Mouse (Mus musculus): ENCODE results near the gene Vmn1r42. TPM values are rescaled to one million over a fixed set of nuclear protein-coding genes. Genes with fewer than 3 reads are reported as not detected.
"Not testable (repeated sequence)": the region's sequence is repeated elsewhere in the genome, so short reads cannot be mapped to it uniquely, and the experiment has no call there.

Gene Vmn1r42
- not detected in 2 replicates for polyA plus RNA-seq (2014; fragmentation: Nextera tagmentation; extraction: Ambion mirVana)

DNA sequence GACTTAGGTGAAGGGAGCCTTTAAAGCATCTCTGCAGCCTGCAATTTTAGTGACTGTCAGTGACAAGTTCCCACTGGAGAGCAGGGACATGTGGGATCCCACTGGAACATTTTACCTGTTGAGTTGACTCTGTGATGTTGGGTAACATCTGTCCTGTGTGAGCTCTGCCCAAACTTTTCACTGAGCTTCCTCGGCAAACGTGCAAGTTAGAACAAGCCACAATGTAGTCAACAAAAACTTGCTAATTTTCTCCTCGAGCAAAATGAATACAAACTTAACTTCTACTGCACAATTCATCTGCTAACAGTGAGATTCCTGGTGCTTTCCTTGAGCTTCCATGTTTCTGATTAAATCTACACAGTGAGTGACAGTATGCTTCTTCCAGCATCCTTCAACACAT is at the start of gene Vmn1r42, which contains the start of gene Vmn1r43:
Gene Vmn1r42, minus strand, starts transcription at position 101 of the 400 bp plus-strand sequence.
Gene Vmn1r43, minus strand, starts transcription at position 101 of the 400 bp plus-strand sequence.
- H3K4me2 ChIP-seq (ENCODE audit: low read depth, severe bottlenecking); H3K4me1 ChIP-seq (ENCODE audit: control insufficient read depth, insufficient read depth, low read length); H3K27ac ChIP-seq (replicated peaks; ENCODE audit: low read depth, low read length); H3K9ac ChIP-seq (ENCODE audit: low read length); H3K36me3 ChIP-seq (ENCODE audit: control insufficient read depth, insufficient read depth, low read length); H3K9me3 ChIP-seq (ENCODE audit: control insufficient read depth, low read length); DNase-seq (ENCODE audit: low spot score); H3K4me3 ChIP-seq (ENCODE audit: low read depth, low read length); H3K27me3 ChIP-seq (ENCODE audit: control insufficient read depth, insufficient read depth, low read length); ATAC-seq (ENCODE audit: insufficient number of reproducible peaks, low FRiP score, low TSS enrichment, low read depth): not testable (repeated sequence)
- 79% methylated on average over 3 of the region's 3 CpGs for WGBS

DNA sequence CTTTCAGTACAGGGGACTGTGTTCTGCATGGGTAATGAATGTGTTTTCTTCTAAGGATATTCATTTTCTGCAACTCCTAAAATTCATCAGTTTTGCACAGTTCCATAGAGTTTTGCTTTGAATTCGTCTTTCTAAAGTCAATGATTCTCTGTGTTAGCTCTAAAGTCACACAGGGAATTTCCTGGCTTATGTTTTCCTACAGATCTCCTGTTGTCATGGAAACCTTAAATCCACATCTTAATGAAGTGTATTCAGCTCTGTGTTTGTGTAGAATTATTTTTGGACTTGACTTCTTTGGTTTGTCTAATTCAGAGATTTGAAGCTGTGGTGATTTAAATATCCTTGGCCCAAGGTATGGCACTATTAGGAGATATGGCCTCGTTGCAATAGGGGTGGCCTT is 7.6 kb upstream of the Vmn1r42 start:
- no peak for DNase-seq (ENCODE audit: low spot score)
- 62% methylated on average over 2 of the region's 2 CpGs for whole genome bisulfite sequencing
- Histone ChIP-seq H3K27ac (replicated peaks; ENCODE audit: low read depth, low read length) (no peak overlapping the region), H3K27me3 (ENCODE audit: control insufficient read depth, insufficient read depth, low read length) (no peaks in the 10 kb centered on the region), H3K4me1 (ENCODE audit: control insufficient read depth, insufficient read depth, low read length) (no peaks in the 10 kb centered on the region), H3K9ac (ENCODE audit: low read length) (no peak overlapping the region), H3K36me3 (ENCODE audit: control insufficient read depth, insufficient read depth, low read length) (no peaks in the 10 kb centered on the region), H3K4me2 (ENCODE audit: low read depth, severe bottlenecking) (no peak overlapping the region), H3K4me3 (ENCODE audit: low read depth, low read length) (no peak overlapping the region), H3K9me3 (ENCODE audit: control insufficient read depth, low read length) (no peaks in the 10 kb centered on the region)
- ATAC-seq (ENCODE audit: insufficient number of reproducible peaks, low FRiP score, low TSS enrichment, low read depth) = no peak

DNA sequence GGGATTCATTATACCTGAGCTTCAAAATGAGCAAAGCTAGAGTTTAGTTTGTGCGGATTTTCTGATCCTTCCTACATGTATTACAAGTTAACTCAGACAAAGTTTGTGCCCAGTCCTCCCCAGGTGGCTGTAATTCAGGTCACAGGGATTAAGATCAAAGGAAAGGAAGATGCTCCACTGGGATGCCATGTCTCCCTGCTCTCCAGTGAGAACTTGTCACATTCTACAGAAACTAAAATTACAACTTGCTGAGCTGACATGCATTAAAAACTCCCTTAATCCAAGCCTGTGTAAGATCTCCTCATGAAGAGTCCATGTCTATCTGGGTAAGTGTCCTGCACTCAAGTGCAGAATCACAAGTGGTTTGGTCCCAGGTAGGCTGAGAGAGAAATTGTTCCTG is 7.1 kb upstream of the Vmn1r42 start, which contains the start of gene Vmn1r44:
Gene Vmn1r44, plus strand, starts transcription at position 301 of the 400 bp plus-strand sequence.
- Histone ChIP-seq H3K9ac (ENCODE audit: low read length) (no peak within 1 kb of the TSS), H3K27ac (replicated peaks; ENCODE audit: low read depth, low read length) (no peak within 1 kb of the TSS), H3K4me1 (ENCODE audit: control insufficient read depth, insufficient read depth, low read length) (no peaks in the 10 kb centered on the region), H3K4me2 (ENCODE audit: low read depth, severe bottlenecking) (no peak within 1 kb of the TSS), H3K4me3 (ENCODE audit: low read depth, low read length) (no peak within 1 kb of the TSS), H3K36me3 (ENCODE audit: control insufficient read depth, insufficient read depth, low read length) (no peaks in the 10 kb centered on the region), H3K9me3 (ENCODE audit: control insufficient read depth, low read length) (no peaks in the 10 kb centered on the region), H3K27me3 (ENCODE audit: control insufficient read depth, insufficient read depth, low read length) (no peaks in the 10 kb centered on the region)
- 87% methylated on average over 1 of the region's 1 CpGs for WGBS
- DNase-seq (ENCODE audit: low spot score) = no peak
- ATAC-seq (ENCODE audit: insufficient number of reproducible peaks, low FRiP score, low TSS enrichment, low read depth) = no peak

DNA sequence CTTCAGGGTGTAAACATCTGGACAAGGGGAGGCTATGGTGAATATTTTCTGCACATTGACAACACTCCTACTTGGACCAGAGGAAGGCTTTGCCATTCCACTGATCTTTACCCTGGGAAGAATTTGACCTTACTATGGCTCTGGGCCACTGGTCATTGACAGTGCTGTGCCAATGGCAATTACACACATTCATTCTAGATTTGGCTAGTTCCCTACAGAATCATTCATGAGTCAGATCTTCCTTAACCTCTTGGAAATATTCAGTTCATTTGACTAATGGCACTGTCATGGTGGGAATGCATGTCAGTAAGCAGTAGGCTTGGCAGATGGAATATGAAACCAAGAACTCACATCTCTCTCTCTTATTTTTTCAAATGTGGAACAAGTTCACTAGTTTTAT is 4.7 kb upstream of the Vmn1r42 start:
- no peaks in the 10 kb centered on the region for H3K27me3 ChIP-seq (ENCODE audit: control insufficient read depth, insufficient read depth, low read length)
- no peak overlapping the region for H3K27ac ChIP-seq (replicated peaks; ENCODE audit: low read depth, low read length)
- no peaks in the 10 kb centered on the region for H3K36me3 ChIP-seq (ENCODE audit: control insufficient read depth, insufficient read depth, low read length)
- H3K4me1 ChIP-seq (ENCODE audit: control insufficient read depth, insufficient read depth, low read length) = no peaks in the 10 kb centered on the region
- H3K4me2 ChIP-seq (ENCODE audit: low read depth, severe bottlenecking) = no peak overlapping the region
- DNase-seq (ENCODE audit: low spot score) = no peak
- H3K9ac ChIP-seq (ENCODE audit: low read length) = no peak overlapping the region
- no peak for ATAC-seq (ENCODE audit: insufficient number of reproducible peaks, low FRiP score, low TSS enrichment, low read depth)
- no peak overlapping the region for H3K4me3 ChIP-seq (ENCODE audit: low read depth, low read length)
- H3K9me3 ChIP-seq (ENCODE audit: control insufficient read depth, low read length) = no peaks in the 10 kb centered on the region

DNA sequence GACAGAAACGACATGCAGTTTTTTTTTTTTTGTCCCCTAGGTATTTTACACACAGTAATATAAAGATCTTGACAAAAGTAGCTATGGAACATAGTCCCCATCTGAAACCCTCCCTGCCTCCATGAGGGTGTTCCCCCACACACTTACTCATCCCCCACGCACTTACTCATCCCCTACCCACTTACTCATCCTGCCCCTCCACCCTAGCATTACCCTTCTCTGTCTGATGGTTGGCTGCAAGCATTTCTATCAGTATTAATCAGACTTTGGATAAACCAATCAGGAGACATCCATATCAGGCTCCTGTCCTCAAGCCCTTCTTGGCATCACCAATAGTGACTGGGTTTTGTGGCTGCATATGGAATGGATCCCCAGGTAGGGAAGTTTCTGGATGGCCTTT is 750 bp upstream of the Vmn1r42 start:
- 87% methylated on average over 2 of the region's 2 CpGs for WGBS
- no peaks in the 10 kb centered on the region for H3K9me3 ChIP-seq (ENCODE audit: control insufficient read depth, low read length)

DNA sequence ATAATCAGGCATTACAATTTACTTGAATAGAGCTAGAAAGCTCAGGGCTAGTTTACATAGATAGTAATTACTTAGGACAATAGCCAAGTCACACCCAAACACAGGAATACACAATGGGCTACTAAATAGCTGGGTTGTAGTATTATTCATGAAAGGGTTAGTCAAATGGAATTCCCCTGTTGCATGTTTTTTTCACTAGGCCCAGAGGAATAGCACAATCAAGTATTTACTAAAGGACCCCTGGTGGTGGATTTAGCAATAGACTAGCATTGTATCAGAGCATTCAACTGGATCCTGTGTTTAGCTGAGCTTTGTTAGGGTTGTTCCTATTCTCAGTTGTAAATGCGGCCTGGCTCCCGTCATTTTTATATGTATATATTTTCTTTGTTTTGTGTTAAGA is 8.2 kb downstream of the Vmn1r42 start:
- Histone ChIP-seq H3K4me2 (ENCODE audit: low read depth, severe bottlenecking) (no peak overlapping the region), H3K27ac (replicated peaks; ENCODE audit: low read depth, low read length) (no peak overlapping the region), H3K4me1 (ENCODE audit: control insufficient read depth, insufficient read depth, low read length) (no peaks in the 10 kb centered on the region), H3K9me3 (ENCODE audit: control insufficient read depth, low read length) (no peaks in the 10 kb centered on the region; the same call in 1 of the 2 replicates), H3K36me3 (ENCODE audit: control insufficient read depth, insufficient read depth, low read length) (no peaks in the 10 kb centered on the region), H3K27me3 (ENCODE audit: control insufficient read depth, insufficient read depth, low read length) (no peaks in the 10 kb centered on the region), H3K9ac (ENCODE audit: low read length) (no peak overlapping the region), H3K4me3 (ENCODE audit: low read depth, low read length) (no peak overlapping the region)
- 94% methylated on average over 2 of the region's 2 CpGs for WGBS
- no peak for DNase-seq (ENCODE audit: low spot score)
- no peak for ATAC-seq (ENCODE audit: insufficient number of reproducible peaks, low FRiP score, low TSS enrichment, low read depth)

More for the DNA sequence above, 750 bp upstream of the Vmn1r42 start:
- H3K4me2 ChIP-seq (ENCODE audit: low read depth, severe bottlenecking) = no peak overlapping the region
- DNase-seq (ENCODE audit: low spot score) (no peak), ATAC-seq (ENCODE audit: insufficient number of reproducible peaks, low FRiP score, low TSS enrichment, low read depth) (no peak)
- no peaks in the 10 kb centered on the region for H3K27me3 ChIP-seq (ENCODE audit: control insufficient read depth, insufficient read depth, low read length)
- H3K27ac ChIP-seq (replicated peaks; ENCODE audit: low read depth, low read length) = no peak overlapping the region
- H3K36me3 ChIP-seq (ENCODE audit: control insufficient read depth, insufficient read depth, low read length) = no peaks in the 10 kb centered on the region
- H3K4me3 ChIP-seq (ENCODE audit: low read depth, low read length) = no peak overlapping the region
- no peaks in the 10 kb centered on the region for H3K4me1 ChIP-seq (ENCODE audit: control insufficient read depth, insufficient read depth, low read length)
- no peak overlapping the region for H3K9ac ChIP-seq (ENCODE audit: low read length)

DNA sequence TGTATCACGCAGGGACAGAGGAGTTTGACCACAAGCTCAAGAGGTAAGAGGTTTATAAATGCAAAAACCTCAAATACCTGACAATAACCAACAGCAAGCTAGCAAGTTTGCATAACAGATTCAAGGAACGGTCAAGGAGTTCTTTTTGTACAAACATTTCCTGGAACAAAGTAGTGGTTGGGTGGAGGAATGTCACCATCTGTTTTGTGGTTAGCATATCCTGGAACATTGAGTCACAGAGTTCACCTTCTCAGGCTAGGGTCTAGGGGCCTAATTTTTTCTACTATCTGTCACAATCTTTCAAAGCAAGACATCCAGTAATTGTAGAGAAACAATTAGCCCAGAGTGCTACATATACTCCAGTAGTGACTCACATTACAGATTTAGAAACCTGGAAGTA is 8.9 kb downstream of the Vmn1r42 start:
- Histone ChIP-seq H3K27ac (replicated peaks; ENCODE audit: low read depth, low read length) (no peak overlapping the region), H3K4me2 (ENCODE audit: low read depth, severe bottlenecking) (no peak overlapping the region), H3K36me3 (ENCODE audit: control insufficient read depth, insufficient read depth, low read length) (no peaks in the 10 kb centered on the region), H3K4me3 (ENCODE audit: low read depth, low read length) (no peak overlapping the region), H3K27me3 (ENCODE audit: control insufficient read depth, insufficient read depth, low read length) (no peaks in the 10 kb centered on the region), H3K9me3 (ENCODE audit: control insufficient read depth, low read length) (peaks cover under 1% of the 10 kb centered on the region; the same call in 1 of the 2 replicates), H3K9ac (ENCODE audit: low read length) (no peak overlapping the region), H3K4me1 (ENCODE audit: control insufficient read depth, insufficient read depth, low read length) (no peaks in the 10 kb centered on the region)
- WGBS = 93% methylated on average over 2 of the region's 2 CpGs
- ATAC-seq (ENCODE audit: insufficient number of reproducible peaks, low FRiP score, low TSS enrichment, low read depth) (no peak), DNase-seq (ENCODE audit: low spot score) (no peak)

DNA sequence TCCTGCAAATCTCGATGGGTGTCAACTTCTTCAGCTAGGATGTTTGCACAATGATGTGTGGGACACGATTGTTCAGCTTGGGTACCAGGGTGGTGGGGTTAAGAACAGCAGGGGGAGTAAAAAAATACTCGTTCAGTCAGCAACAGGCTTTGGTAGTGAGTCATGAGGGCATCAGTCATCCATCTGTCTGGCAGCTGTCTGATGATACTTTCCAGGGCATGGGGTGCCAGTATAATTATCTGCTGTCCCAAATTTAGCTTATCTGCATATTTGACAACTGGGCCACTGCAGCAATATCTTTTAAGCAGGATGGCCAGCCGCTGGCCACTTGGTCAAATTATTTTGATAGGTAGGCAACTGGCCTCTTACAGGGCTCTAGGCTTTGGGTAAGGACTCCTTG is 12.4 kb downstream of the Vmn1r42 start:
- ATAC-seq (ENCODE audit: insufficient number of reproducible peaks, low FRiP score, low TSS enrichment, low read depth) (no peak), DNase-seq (ENCODE audit: low spot score) (no peak)
- H3K27ac ChIP-seq (replicated peaks; ENCODE audit: low read depth, low read length) = no peak overlapping the region
- 75% methylated on average over 4 of the region's 4 CpGs for WGBS
- no peak overlapping the region for H3K4me2 ChIP-seq (ENCODE audit: low read depth, severe bottlenecking)
- no peaks in the 10 kb centered on the region for H3K4me1 ChIP-seq (ENCODE audit: control insufficient read depth, insufficient read depth, low read length)
- H3K9me3 ChIP-seq (ENCODE audit: control insufficient read depth, low read length) = peaks cover 2% of the 10 kb centered on the region; the same call in 1 of the 2 replicates
- H3K27me3 ChIP-seq (ENCODE audit: control insufficient read depth, insufficient read depth, low read length) = no peaks in the 10 kb centered on the region
- H3K4me3 ChIP-seq (ENCODE audit: low read depth, low read length) = no peak overlapping the region
- H3K9ac ChIP-seq (ENCODE audit: low read length) = no peak overlapping the region
- H3K36me3 ChIP-seq (ENCODE audit: control insufficient read depth, insufficient read depth, low read length) = no peaks in the 10 kb centered on the region

DNA sequence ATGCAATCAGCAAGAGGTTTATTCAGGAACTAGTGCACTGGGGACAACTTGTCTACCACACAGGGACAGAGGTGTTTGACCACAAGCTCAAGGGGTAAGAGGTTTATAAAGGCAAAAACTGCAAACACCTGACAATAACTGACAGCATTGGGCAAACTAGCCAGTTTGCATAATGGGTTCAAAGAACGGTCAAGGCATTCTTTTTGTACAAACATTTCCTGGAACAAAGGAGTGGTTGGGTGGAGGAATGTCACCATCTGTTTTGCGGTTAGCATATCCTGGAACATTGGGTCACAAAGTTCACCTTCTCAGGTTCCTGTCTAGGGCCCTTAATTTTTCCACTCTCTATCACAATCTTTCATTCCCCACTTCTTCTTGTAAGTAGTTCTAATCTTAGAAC is 16.4 kb downstream of the Vmn1r42 start:
- H3K4me1 ChIP-seq (ENCODE audit: control insufficient read depth, insufficient read depth, low read length) = no peaks in the 10 kb centered on the region
- no peak overlapping the region for H3K9ac ChIP-seq (ENCODE audit: low read length)
- H3K9me3 ChIP-seq (ENCODE audit: control insufficient read depth, low read length) = peaks cover 5% of the 10 kb centered on the region; the same call in 1 of the 2 replicates
- H3K4me2 ChIP-seq (ENCODE audit: low read depth, severe bottlenecking) = no peak overlapping the region
- DNase-seq (ENCODE audit: low spot score) (no peak), ATAC-seq (ENCODE audit: insufficient number of reproducible peaks, low FRiP score, low TSS enrichment, low read depth) (no peak)
- H3K27ac ChIP-seq (replicated peaks; ENCODE audit: low read depth, low read length) = no peak overlapping the region
- H3K36me3 ChIP-seq (ENCODE audit: control insufficient read depth, insufficient read depth, low read length) = no peaks in the 10 kb centered on the region
- no peaks in the 10 kb centered on the region for H3K27me3 ChIP-seq (ENCODE audit: control insufficient read depth, insufficient read depth, low read length)
- no peak overlapping the region for H3K4me3 ChIP-seq (ENCODE audit: low read depth, low read length)
- WGBS = 86% methylated on average over 2 of the region's 2 CpGs

Measured in limb, embryonic 11.5 days (tissue).